Mouse (Mus musculus) central nervous system, embryonic 14 days (tissue): ENCODE measurements around the gene Smco2. TPM values are rescaled to one million over a fixed set of nuclear protein-coding genes. Genes with fewer than 3 reads are reported as not detected.

ENCODE experiments used
- polyA plus RNA-seq: library from polyadenylated mRNA; depleted of rRNA; stranded (reverse); fragments of >200 nt; gene quantifications from 2 replicates; pipeline ENCODE4 v1.2.3, GENCODE M21; 2012; rRNA removed

The Smco2 gene
- not detected in 2 replicates for polyA plus RNA-seq

GRCm38 (mm10) chr6:146850050-146850449 lies at the start of gene Smco2:
Gene Smco2 (plus strand): TSS chr6:146850104.

GRCm38 (mm10) chr6:146887958-146888659 lies 38.2 kb downstream of the Smco2 start, which contains the start of gene Ppfibp1:
Gene Ppfibp1 (plus strand): TSS chr6:146888487.

Other genes with a start within 250 kb of the Smco2 start
- 90.1 and 90.7 TPM in 2 replicates for gene Med21, start 207.6 kb upstream of the Smco2 start, polyA plus RNA-seq
- gene Tm7sf3, start 207.3 kb upstream of the Smco2 start, polyA plus RNA-seq, result 15.5 and 18.8 TPM in 2 replicates
- gene Stk38l, start 125.1 kb upstream of the Smco2 start, polyA plus RNA-seq, result 7.4 and 7.8 TPM in 2 replicates
- 4.9 and 7.8 TPM in 2 replicates for gene Arntl2, start 54.0 kb upstream of the Smco2 start, polyA plus RNA-seq
- gene Ppfibp1, start 38.4 kb downstream of the Smco2 start, polyA plus RNA-seq, result 13.2 and 20.6 TPM in 2 replicates
- gene 1700034J05Rik, start 104.3 kb downstream of the Smco2 start, polyA plus RNA-seq, result not detected in 2 replicates
- 0.53 and 0.83 TPM in 2 replicates for gene Rep15, start 182.5 kb downstream of the Smco2 start, polyA plus RNA-seq
- 44.9 and 45.5 TPM in 2 replicates for gene Mrps35, start 192.7 kb downstream of the Smco2 start, polyA plus RNA-seq
- 0.25 and 0.89 TPM in 2 replicates for gene Mansc4, start 236.9 kb downstream of the Smco2 start, polyA plus RNA-seq
- 7.5 and 9.1 TPM in 2 replicates for gene Klhl42, start 241.3 kb downstream of the Smco2 start, polyA plus RNA-seq